Mouse (Mus musculus): ENCODE measurements around the gene Myzap.

Gene Myzap

GRCm38 (mm10) chr9:71476601-71477000, 115.6 kb downstream of the Myzap start:
- DNase-seq: peak; percentile 23

- DNase-seq: peak; percentile 61
These were observed 116.6 kb downstream of the Myzap start for GRCm38 (mm10) chr9:71475536-71475935.

GRCm38 (mm10) chr9:71467434-71467833, 124.7 kb downstream of the Myzap start:
- DNase-seq: peak; percentile 30

GRCm38 (mm10) chr9:71466111-71466510, 126.0 kb downstream of the Myzap start:
- peak; percentile 76 for DNase-seq

GRCm38 (mm10) chr9:71463072-71463667, 129.0 kb downstream of the Myzap start:
- DNase-seq: peak; percentile 35

GRCm38 (mm10) chr9:71456738-71457137, 135.4 kb downstream of the Myzap start:
- DNase-seq: peak; percentile 24
